Mouse (Mus musculus) ES-CJ7 (cell line): ENCODE data around the gene Cngb1.

ENCODE experiments used
- DNase-seq: peaks from one replicate; pipeline ENCODE4 v3.0.0; 2011; ENCODE audit warnings: low read depth, low spot score

Cngb1 gene

DNA sequence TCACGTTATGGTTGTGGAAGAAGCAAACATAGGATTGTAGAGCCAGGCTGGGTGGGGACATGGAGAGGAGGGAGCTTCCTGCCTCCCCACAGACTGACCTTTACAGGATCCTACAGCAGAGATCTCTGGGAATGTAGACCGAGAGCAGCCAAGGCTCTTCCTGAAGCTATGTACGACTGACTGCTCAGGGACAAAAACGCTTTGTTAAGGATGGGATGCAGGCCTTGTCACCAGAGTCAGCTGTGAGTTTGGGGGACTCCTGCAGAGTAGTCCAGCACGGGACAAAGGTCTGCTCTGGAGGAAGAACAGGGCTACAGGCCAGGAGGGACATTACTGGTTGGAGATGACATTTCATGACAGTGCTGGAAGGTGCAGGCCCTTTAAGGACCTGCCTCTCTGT, 18.3 kb upstream of the Cngb1 start:
- no peak for DNase-seq

DNA sequence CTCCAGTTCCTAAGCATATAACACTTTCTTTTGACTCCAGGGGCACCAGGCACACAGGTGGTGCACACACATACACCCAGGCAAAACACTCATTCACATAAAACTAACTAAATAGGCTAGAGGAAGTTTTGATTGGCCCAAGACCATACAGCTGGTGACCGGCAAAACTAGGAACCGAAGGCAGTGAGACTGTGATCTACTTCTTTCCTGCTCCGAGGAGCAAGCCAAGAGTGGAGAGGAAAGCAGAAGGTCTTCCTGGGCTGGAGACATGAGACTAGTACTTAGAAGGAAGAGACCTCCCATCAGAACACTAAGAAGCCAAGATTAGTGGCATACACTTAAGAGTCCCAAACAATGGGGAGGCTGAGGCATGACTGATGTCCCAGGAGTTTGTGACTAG, 16.8 kb upstream of the Cngb1 start:
- no peak for DNase-seq

DNA sequence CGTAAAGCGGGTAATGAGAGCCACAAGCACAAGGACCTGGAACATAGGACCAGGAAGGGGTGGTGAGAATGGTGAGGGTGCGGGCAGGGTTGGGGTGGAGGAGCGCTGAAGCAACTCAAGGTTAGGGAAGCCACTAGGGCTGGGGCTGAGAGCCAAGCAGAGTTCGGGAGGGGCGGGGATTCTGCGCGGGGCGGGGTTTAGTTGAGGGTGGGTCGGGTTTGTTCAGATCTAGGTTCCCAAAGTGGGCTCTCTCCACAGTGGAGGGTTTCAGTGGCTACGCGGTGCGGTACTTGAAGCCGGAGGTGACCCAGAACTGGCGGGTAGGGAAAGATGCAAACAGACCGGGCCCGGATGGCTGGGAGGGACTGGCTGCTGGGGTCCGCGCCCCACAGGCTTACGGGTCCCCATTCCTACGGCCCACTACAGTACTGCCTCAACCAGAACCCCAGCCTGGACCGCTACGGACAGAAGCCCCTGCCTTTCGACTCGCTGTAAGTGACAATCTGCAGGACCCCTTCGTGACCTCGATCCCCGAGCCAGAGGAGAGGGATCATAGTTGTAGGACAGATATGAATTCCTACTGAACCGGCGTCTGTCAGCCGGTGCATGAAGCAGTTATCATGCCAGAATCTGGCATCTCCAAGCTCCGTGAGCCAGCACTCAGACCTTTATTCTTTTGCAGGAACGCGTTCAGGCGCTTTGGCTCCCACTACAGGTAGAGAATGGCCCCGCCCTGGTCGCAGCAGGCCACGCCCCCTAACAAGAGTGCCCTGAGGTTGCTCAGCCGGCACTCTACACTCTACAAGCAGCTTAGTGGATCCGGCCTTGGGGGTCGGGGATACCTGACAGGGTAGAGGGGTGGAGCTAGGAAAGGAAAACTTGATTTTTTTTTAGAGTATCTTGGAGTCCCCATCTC, 14.1 kb upstream of the Cngb1 start:
- peak; percentile 87 for DNase-seq

DNA sequence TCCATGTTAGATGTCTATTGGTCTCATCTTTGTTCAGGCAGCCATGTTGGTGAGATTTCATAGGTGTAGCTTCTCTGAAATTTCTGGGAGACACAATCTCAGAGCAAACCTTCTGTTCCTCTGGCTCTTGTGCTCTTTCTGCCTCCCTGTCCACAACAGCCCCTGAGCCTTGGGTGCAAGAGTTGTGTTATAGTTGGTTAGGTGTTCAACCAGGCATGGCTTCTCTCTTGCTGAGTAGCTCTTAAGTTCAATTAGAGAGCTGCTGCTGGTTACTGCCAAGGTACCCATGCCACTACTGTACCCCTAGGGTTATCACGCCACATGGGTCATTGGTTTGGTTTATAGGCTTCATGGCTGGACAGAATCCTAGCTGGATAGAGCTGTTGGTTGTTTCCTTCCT, 9.0 kb upstream of the Cngb1 start:
- no peak for DNase-seq

DNA sequence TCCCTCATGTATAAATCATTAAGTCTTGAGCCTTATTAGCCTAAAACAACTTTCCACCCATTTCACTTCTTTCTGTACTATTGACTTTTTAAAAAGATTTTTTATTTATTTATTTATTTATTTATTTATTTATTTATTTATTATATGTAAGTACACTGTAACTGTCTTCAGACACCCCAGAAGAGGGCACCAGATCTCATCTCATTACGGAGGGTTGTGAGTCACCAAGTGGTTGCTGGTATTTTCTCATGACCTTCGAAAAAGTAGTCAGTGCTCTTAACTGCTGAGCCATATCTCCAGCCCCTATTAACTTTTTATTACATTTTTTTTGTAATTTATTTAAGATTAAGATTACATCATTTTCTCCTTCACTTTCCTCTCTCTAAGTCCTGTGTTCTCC, 8.3 kb upstream of the Cngb1 start:
- no peak for DNase-seq

DNA sequence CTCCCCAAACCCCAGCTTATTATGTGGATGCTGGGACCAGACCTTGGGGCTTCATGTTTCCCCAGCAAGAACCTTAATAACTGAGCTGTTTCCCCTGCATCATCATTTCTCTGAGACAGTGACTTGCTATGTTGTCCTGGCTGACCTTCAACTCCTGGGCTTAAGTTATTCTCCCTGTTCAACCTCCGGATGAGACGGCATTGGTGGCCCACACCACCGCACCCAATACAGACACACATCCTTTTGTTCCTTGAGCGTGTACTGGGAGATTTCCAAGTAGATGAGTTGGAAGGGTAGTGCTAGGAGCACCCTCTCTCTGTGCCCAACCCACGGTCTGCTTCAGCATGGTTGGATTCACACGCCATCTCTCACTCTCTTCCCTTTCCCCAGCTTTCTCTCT, 7.5 kb upstream of the Cngb1 start:
- no peak for DNase-seq

DNA sequence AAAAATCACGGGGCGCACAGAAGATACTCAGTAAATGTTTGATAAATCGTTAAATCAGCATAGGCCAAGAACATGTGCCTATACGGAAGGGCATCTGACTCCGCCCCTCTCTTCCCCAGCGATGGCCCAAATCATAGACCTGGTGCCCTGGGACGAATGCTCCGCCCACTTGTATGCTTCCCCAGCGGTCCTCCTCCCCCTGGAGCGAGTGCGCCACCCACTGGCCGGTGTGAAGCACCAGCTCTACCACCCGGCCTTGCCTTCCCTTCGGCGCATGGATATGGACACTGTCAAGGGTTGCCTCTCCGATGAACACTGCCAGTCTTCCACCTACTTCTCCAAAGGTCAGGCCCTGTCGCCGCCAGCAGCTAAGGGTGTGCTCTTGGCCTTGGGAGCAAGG, 6.5 kb upstream of the Cngb1 start:
- peak; percentile 90 for DNase-seq

DNA sequence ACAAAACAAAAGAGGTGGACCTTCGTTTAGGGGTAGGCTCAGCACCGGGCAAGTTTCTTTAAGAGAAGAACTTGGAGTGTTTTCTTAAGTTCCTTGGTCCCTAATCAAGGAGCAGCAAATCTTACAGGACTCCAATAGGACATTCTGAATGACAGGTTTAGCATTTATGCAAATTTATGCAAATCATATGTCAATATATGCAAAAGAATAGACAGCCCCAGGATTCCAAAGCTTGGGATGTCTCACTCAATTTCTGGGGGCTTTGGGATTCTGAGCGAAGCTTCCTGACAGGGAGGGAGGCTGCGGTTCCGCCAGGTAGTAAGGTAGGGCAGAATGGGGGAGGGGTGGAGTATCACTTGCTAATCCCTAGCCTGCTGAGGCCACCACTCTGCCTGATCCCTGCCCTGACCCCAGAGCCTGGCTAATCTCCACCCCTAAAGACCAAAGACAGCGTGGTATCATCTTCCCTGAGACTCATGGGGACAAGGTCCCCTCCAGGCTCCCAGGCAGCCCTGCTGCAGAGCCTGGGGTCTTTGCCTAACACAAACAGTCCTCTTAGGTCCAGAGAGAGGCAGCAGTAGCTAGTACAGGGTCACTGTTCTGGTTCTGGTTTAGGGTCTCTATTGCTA, 4.1 kb upstream of the Cngb1 start, which contains the start of gene Tepp:
Gene Tepp (plus strand): TSS at position 225 of the 629 bp plus-strand sequence.
- DNase-seq: no peak

DNA sequence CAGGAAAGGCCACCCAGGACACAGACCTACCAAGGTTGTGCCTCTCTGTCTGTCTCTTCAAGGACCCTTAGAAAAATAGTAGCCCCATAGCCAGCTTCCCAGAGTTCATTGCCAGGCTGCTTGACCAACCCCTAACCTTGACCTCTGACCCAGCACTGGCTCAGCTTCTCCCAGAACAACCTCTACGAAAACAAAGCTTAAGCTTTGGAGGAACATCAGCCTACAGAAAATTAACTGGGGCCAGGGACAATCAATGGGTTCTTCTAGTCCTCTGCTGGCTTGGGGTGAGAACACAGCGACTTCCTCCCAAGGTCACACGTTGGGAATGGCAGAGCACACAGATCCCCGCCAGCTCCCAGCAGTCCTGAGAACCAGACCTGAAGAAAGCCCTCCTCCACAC, 859 bp downstream of the Cngb1 start:
- no peak for DNase-seq

DNA sequence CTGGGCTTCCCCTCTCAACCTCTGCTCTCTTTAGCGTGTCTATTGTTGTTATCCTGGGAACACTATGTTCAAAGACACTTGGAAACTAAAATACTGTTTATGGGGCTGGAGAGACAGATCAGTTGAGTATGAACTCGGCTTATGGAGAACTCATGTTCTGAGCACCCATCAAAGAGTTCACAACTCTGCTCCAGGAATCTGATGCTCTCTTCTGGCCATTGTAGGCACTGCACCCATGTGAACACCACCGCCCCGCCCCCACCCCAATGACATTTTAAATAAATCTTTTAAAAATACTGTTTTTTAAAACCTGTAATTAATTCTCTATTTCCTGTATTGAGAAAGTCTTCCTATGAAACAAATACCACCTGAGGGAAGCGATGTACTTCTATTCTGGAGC, 4.0 kb downstream of the Cngb1 start:
- DNase-seq: peak; percentile 41

DNA sequence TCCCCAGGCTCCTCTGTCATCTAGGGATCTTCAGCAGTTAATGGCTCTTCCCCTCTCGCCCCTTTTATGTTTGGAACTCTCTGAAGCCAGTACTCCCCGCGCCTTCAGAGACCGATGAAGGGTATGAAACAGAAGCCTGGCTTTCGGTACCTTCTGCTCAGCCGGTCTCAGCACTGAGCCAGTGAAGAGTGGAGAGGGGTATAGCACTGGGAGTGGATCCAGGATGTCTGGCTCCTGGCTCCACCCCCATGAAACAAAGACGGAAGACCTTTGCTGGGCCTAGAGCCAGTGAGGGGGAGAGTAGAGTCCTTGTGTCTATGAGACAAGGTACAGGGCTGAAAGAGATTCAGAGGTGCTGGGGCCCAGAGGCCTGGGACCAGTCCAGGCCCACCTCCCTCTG, 12.5 kb downstream of the Cngb1 start:
- no peak for DNase-seq

DNA sequence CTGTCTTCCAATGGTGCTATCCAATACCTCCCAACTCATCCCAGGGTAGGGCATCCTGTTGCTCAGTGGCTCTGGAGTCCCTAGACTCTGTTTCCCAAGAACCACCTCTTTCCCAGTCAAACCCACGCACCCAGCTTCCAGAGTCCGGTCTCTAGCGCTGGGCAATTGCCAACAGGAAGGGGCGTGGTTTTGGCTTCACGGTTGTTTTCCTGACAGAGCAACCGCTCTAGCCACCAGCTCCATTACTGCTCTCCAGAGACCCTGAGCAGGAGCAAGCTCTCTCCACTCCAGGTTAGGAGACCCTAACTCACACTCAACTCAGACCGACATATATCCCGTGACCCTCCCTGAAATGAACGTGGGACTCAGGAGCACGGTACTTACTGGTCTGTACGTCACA, 13.2 kb downstream of the Cngb1 start:
- no peak for DNase-seq

DNA sequence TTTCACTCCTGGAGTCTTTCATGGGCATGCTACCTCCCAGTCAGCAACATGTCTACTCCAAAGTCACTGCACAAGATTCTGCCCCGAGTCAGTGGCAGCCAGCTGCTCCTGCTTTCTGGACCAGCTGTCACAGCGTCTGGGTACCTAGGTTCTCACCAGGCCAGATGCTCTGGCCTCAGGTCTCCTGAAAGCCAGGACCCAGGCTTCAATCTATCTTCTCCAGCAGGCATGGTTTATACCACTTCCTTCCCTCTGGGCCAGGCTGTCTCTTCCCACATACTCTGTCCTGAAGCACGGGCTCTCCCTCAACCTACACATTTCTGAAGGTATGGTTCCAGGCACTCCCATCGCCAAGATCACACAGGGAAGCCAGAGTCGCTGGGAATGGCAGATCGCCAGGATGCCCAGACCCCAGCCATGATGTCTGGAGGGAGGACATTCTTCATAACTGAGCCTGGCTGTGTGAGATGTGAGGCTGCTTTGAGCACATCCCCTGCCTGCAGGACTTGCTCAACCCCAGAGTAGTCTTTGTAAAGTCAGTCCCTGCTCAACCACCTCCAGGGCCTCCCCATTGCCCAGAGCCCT, 17.2 kb downstream of the Cngb1 start:
- DNase-seq: no peak

DNA sequence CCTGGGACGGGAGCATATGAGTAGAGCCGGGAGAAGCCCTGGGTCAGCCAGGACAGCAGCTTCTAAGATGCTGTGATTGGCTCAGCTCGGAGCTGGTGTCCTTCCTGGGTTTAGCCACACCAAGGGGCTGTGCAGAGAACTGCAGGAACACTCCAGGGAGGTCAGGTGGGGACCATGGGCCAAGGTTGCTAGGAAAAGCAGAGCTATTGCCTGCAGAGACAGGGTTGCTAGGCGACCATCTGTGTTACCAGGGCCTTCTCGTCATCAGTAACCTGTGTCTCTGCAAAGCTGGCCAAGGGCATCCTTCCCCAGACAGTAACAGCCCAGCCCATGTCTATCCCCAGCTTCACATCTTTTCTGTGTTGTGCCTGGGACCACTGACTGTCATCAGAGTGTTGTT, 24.9 kb downstream of the Cngb1 start:
- no peak for DNase-seq

DNA sequence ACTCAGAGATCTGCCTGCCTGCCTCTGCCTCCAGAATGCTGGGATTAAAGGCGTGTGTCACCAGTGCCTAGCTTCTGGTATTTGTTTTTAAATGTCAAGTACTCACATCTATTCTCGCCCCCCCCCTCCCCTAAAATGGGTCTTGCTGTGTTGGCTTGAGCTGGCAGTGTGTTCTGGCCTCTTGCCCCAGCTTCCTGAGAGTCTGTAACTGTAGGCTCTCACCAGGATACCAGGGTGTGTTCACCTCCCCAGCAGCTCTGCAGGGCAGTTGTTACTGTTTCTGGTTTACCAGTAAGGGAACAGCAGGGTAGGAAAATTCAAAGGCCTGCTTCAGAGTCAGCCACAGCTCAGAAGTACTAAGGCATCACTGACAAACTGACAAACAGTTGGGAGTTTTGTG, 33.5 kb downstream of the Cngb1 start:
- peak; percentile 57 for DNase-seq

DNA sequence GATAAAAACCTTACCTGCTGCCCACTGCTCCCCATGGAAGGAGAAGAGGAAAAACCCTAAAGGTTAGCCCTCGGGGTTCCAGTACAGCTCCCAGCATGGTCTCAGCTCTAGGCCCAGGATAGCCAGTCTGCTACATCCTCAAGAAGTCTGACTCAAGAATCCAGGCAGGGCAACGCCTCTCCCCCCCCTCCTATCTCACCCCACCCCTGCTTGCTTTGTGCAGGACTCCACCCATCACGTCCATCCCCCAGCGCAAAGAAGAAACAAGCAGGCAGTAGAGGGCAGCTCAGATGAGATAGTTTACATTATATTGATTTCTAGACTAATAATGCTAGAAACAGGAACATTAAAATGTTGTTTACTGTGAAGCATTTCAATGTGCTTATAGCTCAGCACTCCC, 34.5 kb downstream of the Cngb1 start:
- DNase-seq: peak; percentile 83

DNA sequence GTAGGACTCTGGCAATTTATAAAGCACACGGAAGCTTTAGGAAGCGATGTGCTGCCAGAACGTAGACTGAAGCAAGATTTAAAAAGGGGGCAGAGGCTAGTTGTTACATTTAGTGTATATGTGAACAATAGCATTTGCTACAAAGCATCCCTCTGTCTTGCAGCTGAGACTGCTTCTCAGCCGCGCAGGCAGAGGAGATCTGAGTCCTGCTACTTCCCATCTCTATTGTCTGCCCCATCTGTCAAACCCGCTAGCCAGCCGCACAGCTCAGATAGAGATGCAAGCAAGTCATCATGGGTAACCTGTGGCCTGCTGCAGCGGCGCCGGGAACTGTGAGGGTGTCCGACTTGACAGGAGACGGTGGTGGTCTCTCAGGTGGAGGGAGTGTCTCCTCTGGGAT, 35.9 kb downstream of the Cngb1 start:
- no peak for DNase-seq

DNA sequence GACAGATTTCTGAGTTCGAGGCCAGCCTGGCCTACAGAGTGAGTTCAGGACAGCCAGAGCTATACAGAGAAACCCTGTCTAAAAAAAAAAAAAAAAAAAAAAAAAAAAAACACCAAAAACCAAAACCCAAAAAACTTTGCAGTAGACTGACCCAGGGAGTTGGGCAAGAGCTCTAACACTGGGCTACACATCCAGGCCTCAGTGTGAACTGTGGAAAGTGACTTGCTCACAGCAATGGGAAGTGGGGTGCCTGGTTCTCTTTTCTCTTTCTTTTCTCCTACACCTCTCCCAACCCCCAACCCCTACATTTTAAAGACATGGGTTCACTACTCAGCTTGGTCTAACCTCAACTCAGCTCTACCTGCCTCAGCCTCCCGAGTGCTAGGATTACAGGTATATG, 44.2 kb downstream of the Cngb1 start:
- no peak for DNase-seq

DNA sequence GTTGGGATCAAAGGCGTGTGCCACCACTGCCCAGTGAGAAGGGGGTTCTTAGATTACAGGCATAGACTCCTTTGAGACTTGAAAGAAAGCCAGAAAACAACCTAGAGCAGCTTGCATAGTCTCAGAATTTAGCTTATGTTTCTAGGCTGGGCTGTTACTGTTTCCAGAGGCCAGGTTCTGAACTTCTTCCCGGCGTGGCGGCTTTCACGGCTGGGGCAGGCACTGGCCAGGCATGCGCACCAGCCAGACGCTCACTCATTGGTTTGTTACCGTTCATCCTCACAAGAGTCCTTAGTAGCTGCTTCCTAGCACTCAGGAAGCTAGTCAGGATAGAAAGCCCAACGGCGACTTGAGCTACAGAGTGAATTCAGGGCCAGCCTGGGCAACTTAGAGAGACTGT, 50.8 kb downstream of the Cngb1 start:
- peak; percentile 61 for DNase-seq

DNA sequence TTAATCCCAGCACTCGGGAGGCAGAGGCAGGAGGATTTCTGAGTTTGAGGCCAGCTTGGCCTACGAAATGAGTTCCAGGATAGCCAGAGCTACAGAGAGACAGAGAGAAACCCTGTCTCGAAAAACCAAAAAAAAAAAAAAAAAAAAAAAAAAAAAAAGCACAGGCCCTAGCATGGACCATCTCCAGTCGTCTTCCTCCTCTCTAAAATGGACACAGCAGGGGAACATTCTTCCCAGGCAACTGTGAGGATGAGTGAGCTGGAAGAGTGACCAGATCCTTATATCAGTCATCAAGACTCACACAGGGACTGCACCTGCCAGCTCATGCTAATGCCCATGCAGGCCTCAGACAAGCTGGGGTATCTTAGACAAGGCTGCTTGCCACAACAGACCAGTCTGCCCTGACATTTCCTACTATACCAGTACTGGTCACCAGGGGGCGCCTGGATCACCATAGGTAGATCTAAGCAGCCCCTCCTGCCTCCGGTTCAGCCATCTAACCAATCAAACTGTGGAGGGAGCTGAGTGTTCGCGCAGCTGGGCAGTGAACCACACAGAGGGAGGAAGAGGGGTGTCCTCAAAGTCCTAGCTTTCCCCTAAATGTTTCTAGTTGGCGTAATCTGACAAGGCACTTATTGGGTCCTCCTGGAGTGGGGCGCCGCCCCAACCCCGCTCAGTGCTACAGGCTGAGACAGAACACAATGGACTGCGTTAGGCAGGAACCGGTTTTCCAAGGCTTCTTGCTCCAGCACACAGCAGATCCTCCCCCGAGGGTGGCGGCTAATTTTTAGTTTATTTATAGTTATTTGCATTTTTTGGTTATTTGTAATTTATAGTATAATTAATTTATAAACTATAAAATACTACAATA, 51.6 kb downstream of the Cngb1 start:
- peak; percentile 99 for DNase-seq

DNA sequence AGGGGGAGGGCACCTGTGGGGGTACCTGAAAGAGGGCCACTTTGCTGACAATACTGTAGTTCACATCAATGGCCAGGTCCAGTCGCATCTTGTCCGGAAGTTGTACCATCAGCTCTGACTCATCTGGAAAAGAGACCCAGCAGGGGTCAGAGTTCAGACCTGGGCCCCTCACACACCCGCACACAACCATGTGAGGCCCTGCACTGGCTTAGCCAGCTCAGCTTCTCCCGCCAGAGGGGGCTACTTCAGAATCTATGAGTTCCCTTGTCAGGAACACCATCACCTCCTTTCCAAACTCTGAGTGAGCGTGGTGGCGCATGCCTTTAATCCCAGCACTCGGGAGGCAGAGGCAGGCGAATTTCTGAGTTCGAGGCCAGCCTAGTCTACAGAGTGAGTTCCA, 54.3 kb downstream of the Cngb1 start:
- DNase-seq: peak; percentile 88

DNA sequence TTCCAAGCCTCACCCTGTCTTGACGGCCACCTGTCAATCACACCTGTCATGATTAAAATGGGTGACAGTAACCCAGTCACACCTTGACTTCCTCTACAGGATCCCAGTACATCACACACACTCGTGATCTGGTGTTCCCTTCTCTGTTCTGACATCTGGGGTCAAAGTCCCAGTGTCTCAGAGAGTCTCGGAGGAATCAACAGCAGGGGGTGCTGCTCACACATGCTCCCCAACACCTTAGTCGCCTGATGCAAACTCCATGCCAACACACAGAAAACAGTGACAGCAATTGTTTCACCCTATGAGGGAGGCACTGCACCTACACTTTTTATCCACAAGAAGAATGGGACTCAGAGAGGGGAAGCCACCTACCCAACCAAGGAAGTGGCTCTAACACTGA, 56.5 kb downstream of the Cngb1 start:
- peak; percentile 60 for DNase-seq
